Mouse (Mus musculus): Measurements from ENCODE around the gene 4930519P11Rik. TPM values are rescaled to one million over a fixed set of nuclear protein-coding genes. Genes with fewer than 3 reads are reported as not detected.

The 4930519P11Rik gene
- polyA plus RNA-seq, 1 experiment from 2014 or later = not detected

DNA sequence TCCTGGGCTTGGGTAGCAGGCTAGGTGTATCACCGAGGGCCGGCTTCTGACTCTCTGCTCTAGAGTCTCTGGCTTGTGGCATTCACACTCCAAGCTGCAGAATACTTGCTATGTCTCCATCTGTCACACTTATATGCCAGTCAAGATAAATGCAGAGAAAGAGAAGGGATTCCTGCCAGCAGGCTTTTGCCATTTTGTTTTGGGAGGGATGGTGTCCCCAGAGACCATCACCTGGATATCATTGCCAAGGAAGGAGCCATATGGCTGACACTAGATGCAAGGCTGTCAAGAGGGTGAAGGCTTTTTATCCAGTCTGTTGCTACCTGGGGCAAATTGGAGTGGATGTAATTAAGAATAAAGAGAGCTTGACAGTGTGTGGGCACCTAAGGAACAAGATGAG lies 22.6 kb upstream of the 4930519P11Rik start:
- no peaks in the 10 kb centered on the region for H3K27me3 ChIP-seq (replicated peaks; ENCODE audit: control insufficient read depth, insufficient read depth, low read length)
- no peak overlapping the region for H3K4me2 ChIP-seq
- H3K9ac ChIP-seq (ENCODE audit: low read depth, low read length) = no peak overlapping the region
- H3K4me1 ChIP-seq (replicated peaks; ENCODE audit: control insufficient read depth, insufficient read depth, low read length) = peaks cover 23% of the 10 kb centered on the region
- no peak for ATAC-seq (replicated peaks; ENCODE audit: low FRiP score)
- 0 out of 2 replicates have a peak, but pooled peaks cover 5% of the 10 kb centered on the region for H3K9me3 ChIP-seq (ENCODE audit: control insufficient read depth, low read length)
- no peak for DNase-seq (ENCODE audit: low spot score)
- no peak overlapping the region for H3K4me3 ChIP-seq (ENCODE audit: low read depth, low read length)
- no peak overlapping the region; the same call in 1 of the 2 replicates for H3K27ac ChIP-seq (ENCODE audit: low read depth, low read length)
- WGBS = 94% methylated on average over 2 of the region's 2 CpGs
- peaks cover 12% of the 10 kb centered on the region for H3K36me3 ChIP-seq (ENCODE audit: control insufficient read depth, insufficient read depth, low read length)

DNA sequence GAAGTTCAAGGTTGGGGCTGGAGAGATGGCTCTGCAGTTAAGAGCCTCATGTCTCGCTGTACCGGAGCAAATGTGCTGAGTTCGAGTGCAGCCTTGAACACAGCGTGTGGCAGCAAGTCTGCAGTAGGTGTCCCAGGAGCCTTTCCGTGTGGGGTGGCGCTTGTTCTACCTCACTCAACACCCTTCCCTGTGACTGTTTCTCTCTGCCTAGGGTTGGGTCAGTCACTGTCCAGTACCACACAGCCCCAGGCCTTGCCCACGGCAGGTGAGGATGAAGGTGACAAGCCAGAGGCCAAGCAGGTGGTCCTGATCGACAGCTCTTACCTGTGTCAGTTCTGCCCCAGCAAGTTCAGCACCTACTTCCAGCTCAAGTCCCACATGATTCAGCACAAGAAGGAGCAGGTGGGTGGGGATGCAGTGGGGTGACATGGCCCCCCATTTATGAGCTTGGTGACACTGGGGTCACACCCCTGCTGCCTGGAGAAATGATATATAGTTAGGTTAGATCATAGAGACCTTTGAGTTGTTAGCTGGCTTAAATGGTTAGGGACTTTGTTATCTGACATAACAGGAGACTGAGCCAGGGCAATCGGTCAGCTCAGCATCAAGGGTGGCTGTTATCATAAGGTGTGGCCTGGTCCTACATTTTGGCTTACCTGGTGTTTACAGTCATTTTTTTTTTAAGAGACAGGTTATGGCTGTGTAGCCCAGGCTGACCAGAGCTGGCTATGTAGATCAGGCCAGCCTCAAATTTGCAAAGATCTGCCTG lies 20.8 kb upstream of the 4930519P11Rik start:
- Histone ChIP-seq H3K4me2 (peak overlapping the region; percentile 43), H3K4me1 (replicated peaks; ENCODE audit: control insufficient read depth, insufficient read depth, low read length) (peaks cover 23% of the 10 kb centered on the region), H3K27ac (ENCODE audit: low read depth, low read length) (peak overlapping the region; percentile 99), H3K9ac (ENCODE audit: low read depth, low read length) (peak overlapping the region; percentile 39), H3K9me3 (ENCODE audit: control insufficient read depth, low read length) (0 out of 2 replicates have a peak, but pooled peaks cover 5% of the 10 kb centered on the region), H3K36me3 (ENCODE audit: control insufficient read depth, insufficient read depth, low read length) (peaks cover 11% of the 10 kb centered on the region), H3K4me3 (ENCODE audit: low read depth, low read length) (no peak overlapping the region), H3K27me3 (replicated peaks; ENCODE audit: control insufficient read depth, insufficient read depth, low read length) (no peaks in the 10 kb centered on the region)
- peak; percentile 42 for ATAC-seq (replicated peaks; ENCODE audit: low FRiP score)
- no peak for DNase-seq (ENCODE audit: low spot score)
- WGBS = 84% methylated on average over 9 of the region's 9 CpGs

DNA sequence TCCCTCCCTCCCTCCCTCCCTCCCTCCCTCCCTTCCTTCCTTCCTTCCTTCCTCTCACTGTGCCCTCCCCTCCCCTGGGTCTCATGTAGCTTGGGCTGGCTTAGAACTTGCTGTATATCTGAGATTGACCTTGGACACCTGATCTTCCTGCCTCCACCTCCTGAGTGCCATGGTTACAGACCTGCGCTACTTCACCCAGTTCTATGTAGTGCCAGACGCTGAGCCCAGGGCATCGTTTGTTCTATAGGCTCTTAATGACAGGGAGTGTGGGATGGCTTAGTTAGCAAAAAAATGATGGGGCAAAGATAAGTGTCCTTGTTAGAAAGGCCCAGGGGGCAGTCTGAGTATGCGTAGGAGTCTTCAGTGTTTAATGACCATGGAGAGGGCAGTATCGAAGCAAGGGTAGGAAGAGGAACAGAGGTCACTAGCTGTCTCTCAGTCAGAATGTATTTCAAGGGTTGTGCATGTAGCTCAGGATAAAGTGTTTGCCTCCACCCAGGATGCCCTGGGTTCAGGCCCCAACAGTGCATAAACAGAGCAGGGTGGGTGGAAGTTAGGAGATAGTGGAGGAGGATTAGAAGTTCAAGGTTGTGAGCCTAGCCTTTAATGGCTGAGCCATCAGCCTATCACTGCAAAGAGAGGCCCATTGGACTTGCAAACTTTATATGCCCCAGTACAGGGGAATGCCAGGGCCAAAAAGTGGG lies 20.0 kb upstream of the 4930519P11Rik start:
- Histone ChIP-seq H3K36me3 (ENCODE audit: control insufficient read depth, insufficient read depth, low read length) (peaks cover 5% of the 10 kb centered on the region), H3K4me1 (replicated peaks; ENCODE audit: control insufficient read depth, insufficient read depth, low read length) (peaks cover 23% of the 10 kb centered on the region), H3K9me3 (ENCODE audit: control insufficient read depth, low read length) (0 out of 2 replicates have a peak, but pooled peaks cover 1% of the 10 kb centered on the region), H3K9ac (ENCODE audit: low read depth, low read length) (peak overlapping the region; percentile 39), H3K27me3 (replicated peaks; ENCODE audit: control insufficient read depth, insufficient read depth, low read length) (no peaks in the 10 kb centered on the region), H3K27ac (ENCODE audit: low read depth, low read length) (peak overlapping the region; percentile 99), H3K4me2 (peak overlapping the region; percentile 48), H3K4me3 (ENCODE audit: low read depth, low read length) (no peak overlapping the region)
- peak; percentile 57 for ATAC-seq (replicated peaks; ENCODE audit: low FRiP score)
- WGBS = 77% methylated on average over 5 of the region's 5 CpGs
- no peak for DNase-seq (ENCODE audit: low spot score)

DNA sequence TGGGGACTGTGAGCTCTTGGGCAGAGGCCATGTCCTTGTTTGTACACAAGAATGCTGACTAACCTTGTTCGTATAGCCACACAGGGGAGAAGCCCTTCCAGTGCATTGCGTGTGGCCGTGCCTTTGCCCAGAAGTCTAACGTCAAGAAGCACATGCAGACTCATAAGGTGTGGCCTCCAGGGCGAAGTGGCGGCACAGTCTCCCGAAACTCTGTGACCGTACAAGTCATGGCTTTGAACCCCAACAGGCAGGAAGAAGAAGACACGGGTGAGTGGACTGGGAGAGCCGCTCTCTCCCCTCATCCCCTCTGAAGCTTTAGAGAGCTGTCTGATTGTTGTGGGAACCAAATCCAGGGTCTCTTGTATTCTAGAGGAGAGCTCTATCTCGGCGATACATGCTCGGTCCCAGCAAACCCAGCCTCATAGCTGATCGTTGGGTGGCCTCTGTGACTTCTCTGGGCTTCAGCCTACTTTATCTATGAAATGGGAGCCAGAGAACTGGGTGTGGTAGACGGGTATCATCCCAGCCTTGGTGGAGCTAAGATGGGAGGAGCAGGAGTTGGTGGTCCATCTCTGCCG lies 19.1 kb upstream of the 4930519P11Rik start:
- H3K9ac ChIP-seq (ENCODE audit: low read depth, low read length) = peak overlapping the region; percentile 78
- H3K9me3 ChIP-seq (ENCODE audit: control insufficient read depth, low read length) = no peaks in the 10 kb centered on the region
- WGBS = 56% methylated on average over 16 of the region's 16 CpGs
- peak overlapping the region; percentile 99 for H3K27ac ChIP-seq (ENCODE audit: low read depth, low read length)
- H3K27me3 ChIP-seq (replicated peaks; ENCODE audit: control insufficient read depth, insufficient read depth, low read length) = no peaks in the 10 kb centered on the region
- peaks cover 23% of the 10 kb centered on the region for H3K4me1 ChIP-seq (replicated peaks; ENCODE audit: control insufficient read depth, insufficient read depth, low read length)
- peak overlapping the region; percentile 53 for H3K4me3 ChIP-seq (ENCODE audit: low read depth, low read length)
- DNase-seq (ENCODE audit: low spot score) (peak; percentile 64), ATAC-seq (replicated peaks; ENCODE audit: low FRiP score) (peak; percentile 89)
- H3K36me3 ChIP-seq (ENCODE audit: control insufficient read depth, insufficient read depth, low read length) = no peaks in the 10 kb centered on the region
- peak overlapping the region; percentile 65 for H3K4me2 ChIP-seq

DNA sequence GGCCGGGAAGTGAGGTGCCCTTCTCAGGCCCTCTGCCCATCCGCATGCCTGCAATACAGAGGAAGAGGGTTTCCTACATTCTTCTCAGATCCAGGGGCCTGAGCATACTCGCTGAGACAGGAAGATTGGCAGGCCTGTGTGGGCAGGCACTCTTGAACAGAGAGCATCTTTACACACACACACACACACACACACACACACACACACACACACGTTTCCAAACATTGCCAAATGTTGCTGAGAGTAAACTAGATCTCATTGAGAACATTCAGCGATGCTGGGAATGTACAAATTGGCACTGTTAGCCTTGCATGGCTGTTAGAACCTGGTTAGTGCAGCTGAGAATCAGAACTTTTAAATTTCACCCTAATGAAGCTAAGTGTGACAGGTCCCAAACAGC lies 17.3 kb upstream of the 4930519P11Rik start:
- no peak for ATAC-seq (replicated peaks; ENCODE audit: low FRiP score)
- H3K4me1 ChIP-seq (replicated peaks; ENCODE audit: control insufficient read depth, insufficient read depth, low read length) = peaks cover 23% of the 10 kb centered on the region
- no peak overlapping the region for H3K27ac ChIP-seq (ENCODE audit: low read depth, low read length)

DNA sequence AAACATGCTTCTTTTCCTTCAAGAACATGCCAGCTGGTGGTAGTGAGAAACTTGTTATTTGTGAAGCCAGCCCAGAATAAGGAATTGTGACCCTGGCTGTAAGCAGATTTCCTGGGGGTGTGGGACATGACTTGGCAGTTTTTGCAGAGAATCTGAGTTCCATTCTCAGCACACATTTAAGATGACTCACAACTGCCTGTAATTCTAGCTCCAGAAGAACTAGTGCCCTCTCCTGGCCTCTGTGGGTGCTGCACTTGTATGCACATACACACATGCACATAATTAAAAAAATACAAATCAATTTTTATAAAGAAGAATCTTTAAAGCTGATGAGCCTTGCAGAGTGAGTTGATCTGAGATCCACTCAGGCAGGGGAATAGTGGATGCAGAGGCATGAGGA lies 10.9 kb upstream of the 4930519P11Rik start:
- Histone ChIP-seq H3K27ac (ENCODE audit: low read depth, low read length) (no peak overlapping the region), H3K9me3 (ENCODE audit: control insufficient read depth, low read length) (peaks cover 3% of the 10 kb centered on the region; the same call in 1 of the 2 replicates), H3K4me1 (replicated peaks; ENCODE audit: control insufficient read depth, insufficient read depth, low read length) (no peaks in the 10 kb centered on the region), H3K9ac (ENCODE audit: low read depth, low read length) (no peak overlapping the region), H3K36me3 (ENCODE audit: control insufficient read depth, insufficient read depth, low read length) (peaks cover 3% of the 10 kb centered on the region; the same call in 1 of the 2 replicates), H3K27me3 (replicated peaks; ENCODE audit: control insufficient read depth, insufficient read depth, low read length) (no peaks in the 10 kb centered on the region), H3K4me3 (ENCODE audit: low read depth, low read length) (no peak overlapping the region), H3K4me2 (no peak overlapping the region)
- ATAC-seq (replicated peaks; ENCODE audit: low FRiP score) (no peak), DNase-seq (ENCODE audit: low spot score) (no peak)

More for the DNA sequence above, 17.3 kb upstream of the 4930519P11Rik start:
- H3K36me3 ChIP-seq (ENCODE audit: control insufficient read depth, insufficient read depth, low read length) = no peaks in the 10 kb centered on the region
- no peak overlapping the region for H3K4me3 ChIP-seq (ENCODE audit: low read depth, low read length)
- no peak for DNase-seq (ENCODE audit: low spot score)
- H3K27me3 ChIP-seq (replicated peaks; ENCODE audit: control insufficient read depth, insufficient read depth, low read length) = no peaks in the 10 kb centered on the region
- 84% methylated on average over 5 of the region's 5 CpGs for WGBS
- no peak overlapping the region for H3K9ac ChIP-seq (ENCODE audit: low read depth, low read length)
- no peaks in the 10 kb centered on the region for H3K9me3 ChIP-seq (ENCODE audit: control insufficient read depth, low read length)
- peak overlapping the region; percentile 65 for H3K4me2 ChIP-seq

DNA sequence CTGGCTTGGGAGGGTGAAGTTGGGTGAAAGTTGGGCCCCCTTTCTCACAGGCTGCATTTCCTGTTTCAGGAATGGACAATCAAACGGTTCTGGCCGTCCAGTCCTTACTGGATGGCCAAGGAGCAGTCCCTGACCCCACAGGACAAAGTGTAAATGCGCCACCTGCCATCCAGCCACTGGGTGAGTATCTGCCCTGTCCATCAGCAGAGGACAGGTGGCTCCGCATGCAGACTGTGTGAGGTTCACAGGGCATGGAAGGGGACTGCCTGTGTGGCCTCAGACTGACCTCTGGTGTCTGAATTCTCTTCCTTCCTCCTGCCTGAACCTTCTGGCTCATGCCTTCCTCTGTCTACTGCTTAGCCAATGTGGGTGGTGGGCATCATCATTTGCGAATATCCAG lies 8.4 kb upstream of the 4930519P11Rik start:
- no peak overlapping the region for H3K27ac ChIP-seq (ENCODE audit: low read depth, low read length)
- H3K9me3 ChIP-seq (ENCODE audit: control insufficient read depth, low read length) = peaks cover 3% of the 10 kb centered on the region; the same call in 1 of the 2 replicates
- H3K4me2 ChIP-seq = no peak overlapping the region
- WGBS = 63% methylated on average over 5 of the region's 5 CpGs
- peaks cover 3% of the 10 kb centered on the region; the same call in 1 of the 2 replicates for H3K36me3 ChIP-seq (ENCODE audit: control insufficient read depth, insufficient read depth, low read length)
- no peak for DNase-seq (ENCODE audit: low spot score)
- H3K4me3 ChIP-seq (ENCODE audit: low read depth, low read length) = no peak overlapping the region
- no peak overlapping the region for H3K9ac ChIP-seq (ENCODE audit: low read depth, low read length)
- 0 out of 2 replicates have a peak, but pooled peaks have one; percentile 18 for ATAC-seq (replicated peaks; ENCODE audit: low FRiP score)
- H3K27me3 ChIP-seq (replicated peaks; ENCODE audit: control insufficient read depth, insufficient read depth, low read length) = no peaks in the 10 kb centered on the region
- no peaks in the 10 kb centered on the region for H3K4me1 ChIP-seq (replicated peaks; ENCODE audit: control insufficient read depth, insufficient read depth, low read length)

DNA sequence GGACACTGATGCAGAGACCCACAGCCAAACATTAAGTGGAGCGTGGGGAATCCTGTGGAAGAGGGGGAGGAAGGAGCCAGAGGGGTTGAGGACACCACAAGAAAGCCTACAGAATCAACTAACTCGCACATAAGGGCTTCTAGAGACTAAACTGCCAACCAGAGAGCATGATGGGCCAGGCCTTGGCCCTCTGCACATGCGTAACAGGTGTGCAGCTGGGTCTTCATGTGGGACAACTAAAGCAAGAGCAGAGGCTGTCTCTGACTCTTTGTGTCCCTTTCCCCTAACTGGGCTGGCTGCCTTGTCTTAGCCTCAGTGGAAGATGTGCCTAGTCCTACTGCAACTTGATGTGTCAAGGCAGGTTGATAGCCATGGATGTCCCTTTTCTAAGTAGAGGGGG lies 3.8 kb upstream of the 4930519P11Rik start:
- Histone ChIP-seq H3K9ac (ENCODE audit: low read depth, low read length) (no peak overlapping the region), H3K4me2 (no peak overlapping the region), H3K27me3 (replicated peaks; ENCODE audit: control insufficient read depth, insufficient read depth, low read length) (no peaks in the 10 kb centered on the region), H3K36me3 (ENCODE audit: control insufficient read depth, insufficient read depth, low read length) (no peaks in the 10 kb centered on the region), H3K4me1 (replicated peaks; ENCODE audit: control insufficient read depth, insufficient read depth, low read length) (peaks cover 14% of the 10 kb centered on the region), H3K27ac (ENCODE audit: low read depth, low read length) (no peak overlapping the region; the same call in 1 of the 2 replicates), H3K4me3 (ENCODE audit: low read depth, low read length) (no peak overlapping the region), H3K9me3 (ENCODE audit: control insufficient read depth, low read length) (no peaks in the 10 kb centered on the region)
- 80% methylated on average over 3 of the region's 3 CpGs for WGBS
- DNase-seq (ENCODE audit: low spot score) = no peak
- no peak for ATAC-seq (replicated peaks; ENCODE audit: low FRiP score)

Measured in liver, embryonic 11.5 days (tissue).